Mouse (Mus musculus) spleen, postnatal 14 days (tissue): Measurements from ENCODE around the gene Tceal1.
"Not testable (repeated sequence)": the region's sequence is repeated elsewhere in the genome, so short reads cannot be mapped to it uniquely, and the experiment has no call there.

Experiments used
- DNase-seq, 2 experiments: peaks; one replicate each; pipeline ENCODE4 v3.0.0; 2021 to 2022; ENCODE audit warnings: low spot score in 2 of 2

Tceal1 gene

DNA sequence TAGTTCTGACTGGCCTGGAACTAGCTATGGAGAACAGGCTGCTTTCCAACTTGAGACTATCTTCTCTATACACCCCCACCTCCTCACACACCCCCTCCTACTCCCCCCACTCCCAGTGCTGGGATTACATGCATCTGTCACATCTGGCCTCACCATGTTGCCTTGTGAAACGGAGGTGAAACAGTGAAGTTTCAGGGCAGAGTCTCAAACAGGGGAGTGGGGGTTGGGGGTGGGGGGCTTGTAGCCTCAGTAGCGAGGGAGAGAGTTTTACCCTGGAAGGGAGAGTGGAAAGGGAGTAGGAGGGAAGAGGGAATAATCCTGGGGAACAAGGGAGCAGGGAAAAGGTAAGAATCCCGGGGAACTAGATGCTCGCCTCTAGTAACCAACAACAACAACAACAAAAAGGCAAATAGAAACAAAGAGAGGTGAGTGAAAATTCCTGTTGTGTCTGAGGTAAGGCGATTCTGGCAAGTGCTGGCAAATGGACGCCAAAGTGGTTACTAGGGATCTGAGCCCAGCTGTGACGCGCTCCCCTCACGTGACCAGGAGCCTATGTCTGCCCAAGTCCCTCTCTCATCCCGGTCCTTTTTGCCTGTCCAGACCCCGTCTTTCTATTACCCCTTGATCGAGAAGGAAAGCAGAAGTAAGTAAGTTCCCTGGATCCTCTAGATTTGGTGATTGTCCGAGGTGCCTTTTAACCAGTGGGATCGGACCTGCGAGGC, at the start of gene Tceal1:
Gene Tceal1, plus strand, starts transcription at position 537 of the 722 bp plus-strand sequence.
- DNase-seq = no peak

DNA sequence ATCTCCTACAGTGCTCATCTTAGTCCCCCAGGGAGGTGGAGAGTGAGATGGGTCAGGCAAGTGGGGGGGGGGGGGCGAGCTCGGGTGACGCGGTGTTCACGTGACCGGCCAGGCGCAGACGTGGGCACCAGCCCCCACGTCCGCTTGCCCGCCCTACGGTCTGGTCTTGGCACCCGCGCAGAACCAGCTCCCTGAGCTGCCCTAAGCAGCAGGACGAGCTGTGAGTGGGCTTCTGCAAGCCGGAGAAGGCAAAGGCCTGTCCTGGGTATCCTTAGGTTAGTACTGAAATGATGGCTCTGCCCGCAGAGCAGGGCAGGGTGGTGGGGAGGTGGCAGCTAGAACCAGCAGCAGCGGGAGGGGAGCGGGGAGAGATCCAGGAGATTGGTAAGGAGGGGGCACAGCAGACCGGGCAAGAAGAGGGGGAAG, 41.5 kb upstream of the Tceal1 start:
- no peak for DNase-seq

DNA sequence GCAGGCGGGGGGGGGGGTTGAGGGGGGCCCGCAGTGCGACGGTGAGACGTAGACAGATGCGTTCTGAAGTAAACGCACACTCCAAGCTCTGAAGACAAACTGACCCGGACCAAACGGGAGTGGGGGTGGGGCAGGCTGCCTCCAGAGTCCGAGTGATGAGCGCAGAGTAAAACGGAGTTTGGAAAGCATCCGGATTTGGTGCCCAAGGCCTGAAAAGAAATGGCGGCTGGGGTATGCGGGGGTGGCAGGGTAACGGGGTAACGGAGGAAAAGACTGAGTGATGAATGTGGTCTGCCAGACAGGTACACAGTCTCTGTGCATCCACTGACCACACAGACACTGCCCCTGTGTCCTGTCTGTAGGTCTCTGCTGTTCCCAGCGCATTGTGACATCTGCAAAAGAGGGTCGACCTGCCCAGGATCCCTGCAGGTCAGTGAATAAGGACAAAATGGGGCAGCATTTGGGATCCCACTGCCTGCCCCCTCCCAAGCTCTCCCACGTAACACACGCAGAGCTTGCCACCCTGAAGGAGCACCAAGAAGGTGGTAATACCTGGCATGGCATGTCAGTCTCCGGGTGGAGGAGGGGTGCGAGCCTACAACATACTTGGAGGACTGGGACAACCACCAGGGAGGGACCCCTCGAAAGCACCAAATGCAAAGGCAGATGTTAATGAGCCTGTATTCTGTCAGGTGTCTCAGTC, 40.9 kb upstream of the Tceal1 start:
- not testable (repeated sequence) for DNase-seq

DNA sequence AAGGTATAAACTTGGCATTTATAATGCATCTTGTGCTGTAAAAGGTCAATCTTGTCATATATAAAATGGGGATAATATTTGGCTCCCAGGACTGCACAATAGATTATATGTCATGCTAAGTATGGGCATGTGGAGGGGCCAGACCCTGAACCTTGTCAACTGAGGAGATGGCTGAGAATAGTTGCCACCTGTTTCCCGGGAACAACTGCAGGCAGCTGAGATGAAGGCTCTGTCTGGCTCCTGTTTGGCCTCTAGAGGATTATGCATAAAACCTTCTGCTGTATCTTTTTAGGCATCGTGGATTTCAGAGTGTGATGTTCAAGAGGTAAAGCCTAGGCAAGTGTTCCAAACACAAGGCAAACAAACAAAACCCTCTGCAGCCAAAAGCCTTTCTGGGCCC, 39.0 kb upstream of the Tceal1 start:
- no peak for DNase-seq

DNA sequence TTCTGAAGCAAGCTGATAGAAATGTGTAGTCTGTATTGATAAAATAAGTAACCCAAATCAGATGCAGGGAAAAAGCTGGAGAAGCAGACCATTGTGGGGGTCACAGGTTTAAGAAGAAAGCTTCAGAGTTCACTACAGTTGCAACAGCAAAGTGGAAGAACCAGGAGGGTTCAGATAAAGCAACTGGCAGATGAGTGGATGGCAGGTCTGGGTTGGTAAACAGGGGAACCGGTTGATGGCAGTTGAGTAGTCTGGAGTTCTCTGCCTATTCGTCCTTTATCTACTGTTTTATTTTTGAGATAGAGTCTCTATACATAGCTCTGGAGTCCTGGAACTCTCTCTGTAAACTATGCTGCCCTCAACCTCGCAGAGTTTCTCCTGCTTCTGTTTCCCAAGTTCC, 26.8 kb upstream of the Tceal1 start:
- no peak for DNase-seq

DNA sequence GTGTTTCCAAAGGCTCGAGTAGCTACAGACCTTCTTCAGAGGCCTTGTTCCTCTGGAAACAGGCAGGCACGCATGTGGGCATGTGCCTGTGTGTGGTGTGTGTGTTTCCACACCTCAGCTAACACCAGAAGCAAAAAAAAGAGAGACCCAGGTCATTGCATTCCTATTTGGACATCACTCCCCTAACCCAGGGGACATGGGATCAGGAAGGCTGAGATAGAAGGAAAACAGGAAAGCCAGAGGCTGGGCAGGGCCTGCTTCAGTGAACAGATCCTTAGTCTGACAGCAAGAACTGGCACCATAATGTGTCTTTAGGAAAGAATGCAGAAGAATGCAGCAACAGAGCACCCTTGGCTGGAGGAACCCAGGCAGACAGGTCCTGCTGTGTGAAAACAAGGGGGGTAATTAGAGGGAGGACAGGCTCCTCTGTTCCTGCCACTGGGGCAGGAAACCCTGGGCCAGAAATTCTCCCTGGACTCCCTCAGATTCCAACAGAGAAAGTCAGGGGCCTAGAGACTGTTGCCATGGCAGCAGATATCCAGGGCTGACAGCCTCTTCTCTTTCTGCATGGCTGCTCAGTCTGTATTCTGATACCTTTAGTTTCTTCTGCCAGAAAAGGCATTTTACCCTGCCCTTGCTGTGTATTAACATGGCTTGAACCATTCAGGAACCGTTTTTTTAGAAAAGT, 16.0 kb upstream of the Tceal1 start:
- not testable (repeated sequence) for DNase-seq

DNA sequence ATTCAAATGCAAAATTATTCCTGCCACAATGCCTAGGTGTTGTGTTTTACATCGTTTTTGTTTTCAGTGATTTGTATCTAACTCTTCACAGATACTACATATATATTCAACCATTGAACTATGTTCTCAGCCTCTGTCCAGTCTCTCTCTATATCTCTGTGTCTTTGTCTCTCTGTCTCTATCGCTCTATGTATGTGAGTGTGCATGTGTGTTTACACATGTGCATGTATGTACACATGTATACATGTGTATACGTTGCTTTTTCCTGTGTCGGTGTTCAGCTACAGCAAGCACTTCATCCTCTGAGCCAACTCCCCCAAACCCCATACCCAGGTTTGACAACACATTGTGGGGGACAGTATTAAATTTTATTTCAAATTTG, 15.5 kb upstream of the Tceal1 start:
- DNase-seq = no peak

DNA sequence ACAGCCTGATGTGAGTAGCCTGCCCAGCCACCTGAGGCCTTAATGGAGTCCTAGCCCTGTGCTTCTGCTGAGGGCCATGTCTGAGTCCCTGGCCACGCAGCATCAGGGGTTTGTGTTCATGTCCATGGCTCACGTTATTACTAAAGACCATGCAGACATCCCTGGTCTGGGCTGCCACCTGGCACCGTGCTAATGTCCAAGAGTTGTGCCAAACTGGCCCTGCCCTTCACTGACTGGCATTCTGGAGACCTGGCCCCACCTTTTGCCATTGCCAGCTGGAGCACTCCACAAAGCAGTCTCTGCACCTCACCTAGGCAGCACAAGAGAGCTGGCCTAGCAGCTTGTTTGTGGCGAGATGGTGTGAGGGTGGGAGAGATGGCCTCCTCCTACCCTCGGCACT, 14.6 kb upstream of the Tceal1 start:
- no peak for DNase-seq

DNA sequence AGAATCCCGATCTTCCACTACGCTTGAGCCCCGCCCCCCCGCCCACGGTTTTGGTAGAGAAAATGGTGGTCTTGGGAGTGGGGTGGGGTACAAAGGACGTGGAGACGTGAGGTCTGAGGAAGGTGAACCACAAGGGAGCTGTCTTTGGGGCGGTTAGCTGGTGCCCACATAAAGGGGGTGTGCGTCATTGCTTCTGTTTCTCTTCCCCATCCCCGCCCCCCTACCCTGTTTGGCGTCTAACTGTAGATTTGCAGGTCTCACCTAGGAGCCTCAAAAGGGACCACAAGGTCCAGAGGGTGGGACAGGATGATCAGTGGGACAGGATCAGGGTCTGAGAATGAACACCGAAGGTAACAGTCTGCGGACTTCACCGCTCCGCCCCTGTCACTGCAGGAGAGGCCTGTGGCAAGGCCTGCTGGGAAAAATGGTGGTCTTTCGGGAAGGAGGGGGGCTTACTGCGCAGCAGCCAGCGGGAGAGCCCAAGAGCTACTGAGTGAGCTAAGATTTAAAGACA, 443 bp downstream of the Tceal1 start:
- no peak for DNase-seq

DNA sequence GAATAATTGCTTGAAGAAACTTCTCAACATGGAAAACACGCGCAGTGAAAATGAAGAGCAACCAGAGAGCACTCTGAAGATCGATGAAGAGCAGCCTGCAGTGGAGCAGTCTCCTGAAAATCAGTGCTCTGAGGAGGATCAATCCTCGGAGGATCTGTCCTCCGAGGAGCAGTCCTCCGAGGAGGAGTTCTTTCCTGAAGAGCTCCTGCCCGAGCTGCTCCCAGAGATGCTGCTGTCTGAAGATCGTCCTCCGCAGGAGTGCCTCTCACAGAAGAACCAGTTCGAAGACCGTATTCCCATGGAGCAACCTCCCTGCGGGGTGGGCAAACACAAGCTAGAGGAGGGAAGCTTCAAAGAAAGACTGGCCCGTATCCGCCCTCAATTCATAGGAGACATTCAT, 1.0 kb downstream of the Tceal1 start:
- no peak for DNase-seq

DNA sequence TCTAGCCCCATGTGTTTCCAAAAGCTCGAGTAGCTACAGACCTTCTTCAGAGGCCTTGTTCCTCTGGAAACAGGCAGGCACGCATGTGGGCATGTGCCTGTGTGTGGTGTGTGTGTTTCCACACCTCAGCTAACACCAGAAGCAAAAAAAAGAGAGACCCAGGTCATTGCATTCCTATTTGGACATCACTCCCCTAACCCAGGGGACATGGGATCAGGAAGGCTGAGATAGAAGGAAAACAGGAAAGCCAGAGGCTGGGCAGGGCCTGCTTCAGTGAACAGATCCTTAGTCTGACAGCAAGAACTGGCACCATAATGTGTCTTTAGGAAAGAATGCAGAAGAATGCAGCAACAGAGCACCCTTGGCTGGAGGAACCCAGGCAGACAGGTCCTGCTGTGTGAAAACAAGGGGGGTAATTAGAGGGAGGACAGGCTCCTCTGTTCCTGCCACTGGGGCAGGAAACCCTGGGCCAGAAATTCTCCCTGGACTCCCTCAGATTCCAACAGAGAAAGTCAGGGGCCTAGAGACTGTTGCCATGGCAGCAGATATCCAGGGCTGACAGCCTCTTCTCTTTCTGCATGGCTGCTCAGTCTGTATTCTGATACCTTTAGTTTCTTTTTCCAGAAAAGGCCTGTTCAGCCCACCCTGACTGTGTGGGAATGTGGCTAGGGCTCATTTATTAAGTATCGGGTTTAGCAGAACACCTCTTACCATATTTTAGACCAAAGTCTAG, 7.1 kb downstream of the Tceal1 start:
- not testable (repeated sequence) for DNase-seq

DNA sequence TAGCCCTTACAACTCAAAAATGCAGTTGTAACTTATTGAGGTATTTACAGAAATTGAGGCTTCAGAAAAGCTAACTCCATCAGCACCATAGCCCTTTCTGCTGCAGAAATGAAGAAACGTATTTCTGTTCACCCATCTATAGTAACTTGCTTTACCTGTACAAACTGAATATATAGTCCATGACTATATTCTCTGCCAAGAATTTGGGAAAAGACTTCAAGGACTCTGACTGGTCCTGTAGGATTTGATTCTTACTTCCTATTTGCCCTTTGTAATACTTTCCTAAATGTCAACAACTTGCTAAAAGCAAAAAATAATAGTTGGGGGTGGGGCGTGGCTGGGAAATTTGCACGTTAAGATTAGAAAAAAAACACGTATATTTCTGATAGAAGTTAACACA, 24.2 kb downstream of the Tceal1 start:
- no peak for DNase-seq

DNA sequence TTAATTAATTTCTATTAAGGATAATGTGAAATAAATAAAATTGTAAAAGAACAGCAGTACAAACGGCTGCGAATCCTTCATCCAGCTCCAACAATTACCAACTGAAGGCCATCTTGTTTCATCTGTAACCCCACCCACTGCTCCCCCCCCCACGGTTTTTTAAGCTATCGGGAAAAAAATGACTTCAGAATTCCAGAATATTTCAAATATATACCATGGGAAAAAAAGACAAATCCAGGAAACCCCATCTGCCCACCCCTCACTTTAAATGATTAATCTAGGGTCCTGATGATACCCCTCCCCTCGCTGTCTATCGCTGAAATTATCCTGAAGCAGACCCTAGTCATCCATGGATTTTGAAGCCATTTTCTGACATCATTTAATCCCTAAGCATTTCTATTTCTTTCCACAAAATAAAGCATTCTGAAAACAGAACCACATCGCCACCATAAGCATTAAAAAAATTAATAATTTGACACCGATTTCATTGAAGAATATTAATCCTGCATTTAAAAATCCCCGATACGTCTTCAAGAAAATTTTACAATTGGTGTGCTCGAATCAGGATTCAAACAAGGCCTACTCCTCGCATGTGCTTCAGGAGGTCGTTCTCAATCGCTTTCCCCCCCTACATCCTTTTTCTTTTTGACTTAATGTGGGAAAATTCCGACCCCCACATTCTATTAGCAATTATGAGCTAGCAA, 32.5 kb downstream of the Tceal1 start:
- DNase-seq = no peak

DNA sequence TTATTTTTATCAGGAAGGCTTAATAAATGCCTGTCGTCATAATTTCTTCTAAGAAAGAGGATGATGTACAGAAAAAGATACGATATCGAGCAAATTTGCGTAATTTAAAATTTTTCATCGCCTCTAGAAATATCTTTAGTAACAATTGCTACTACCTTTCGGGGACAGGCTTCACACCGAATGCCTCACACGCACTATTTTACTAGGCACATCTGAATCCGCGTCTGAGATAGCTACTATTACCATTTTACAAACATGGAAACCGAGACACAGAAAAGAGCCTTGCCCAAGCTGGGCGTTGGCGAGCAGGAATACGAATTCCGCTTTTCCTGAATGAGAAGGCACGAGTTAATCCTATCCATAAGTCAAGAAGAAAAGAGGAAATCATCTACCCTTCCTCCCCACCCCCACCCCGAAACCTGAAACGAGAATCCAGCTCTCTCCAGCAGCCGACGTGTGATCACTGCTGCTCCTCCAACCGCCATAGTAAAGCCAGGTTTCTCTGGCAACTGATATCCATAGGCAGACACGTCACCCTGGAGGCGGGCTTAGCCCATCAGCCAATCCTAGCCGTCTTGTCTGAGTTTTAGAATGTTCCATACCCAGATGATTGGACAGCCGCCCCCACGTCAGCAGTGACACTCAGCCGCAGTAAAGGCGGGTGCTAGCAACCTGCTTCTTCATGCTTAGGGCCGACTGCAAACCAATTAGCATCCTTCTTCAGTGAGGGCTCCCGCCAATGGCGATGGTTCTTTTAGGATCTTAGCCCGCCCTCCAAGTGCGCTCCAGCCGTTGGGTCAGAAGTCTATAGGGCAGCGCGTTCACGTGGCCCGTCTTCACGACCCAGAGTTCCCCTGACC, 33.2 kb downstream of the Tceal1 start:
- DNase-seq = peak; percentile 76 to 84

DNA sequence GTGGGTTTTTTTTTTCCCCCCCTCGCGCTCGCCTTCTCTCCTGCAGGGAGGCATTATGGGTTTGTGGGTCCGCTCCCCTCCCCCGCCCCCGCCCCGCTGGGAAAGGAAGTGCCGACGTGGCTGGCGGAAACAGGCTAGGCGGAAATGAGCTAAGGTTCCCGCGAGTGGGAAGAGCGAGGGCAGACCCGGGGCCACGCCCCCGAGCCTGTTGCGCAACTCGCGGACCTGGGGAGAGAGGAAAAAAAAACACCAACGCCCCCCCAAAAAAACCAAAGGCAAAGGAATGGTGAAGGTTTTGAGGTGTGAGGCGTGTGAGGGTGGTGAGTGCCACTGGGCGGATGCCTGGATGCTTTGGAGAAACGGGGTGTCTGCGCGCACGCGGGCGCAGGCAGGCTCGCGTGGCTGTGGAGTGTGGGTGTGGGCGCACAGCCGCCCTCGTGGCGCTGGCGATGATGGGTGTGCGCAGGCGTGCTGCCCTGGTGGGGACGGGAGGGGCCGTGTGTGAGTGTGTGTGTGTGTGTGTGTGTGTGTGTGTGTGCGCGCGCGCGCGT, 33.9 kb downstream of the Tceal1 start:
- DNase-seq = peak; percentile 45 to 62

DNA sequence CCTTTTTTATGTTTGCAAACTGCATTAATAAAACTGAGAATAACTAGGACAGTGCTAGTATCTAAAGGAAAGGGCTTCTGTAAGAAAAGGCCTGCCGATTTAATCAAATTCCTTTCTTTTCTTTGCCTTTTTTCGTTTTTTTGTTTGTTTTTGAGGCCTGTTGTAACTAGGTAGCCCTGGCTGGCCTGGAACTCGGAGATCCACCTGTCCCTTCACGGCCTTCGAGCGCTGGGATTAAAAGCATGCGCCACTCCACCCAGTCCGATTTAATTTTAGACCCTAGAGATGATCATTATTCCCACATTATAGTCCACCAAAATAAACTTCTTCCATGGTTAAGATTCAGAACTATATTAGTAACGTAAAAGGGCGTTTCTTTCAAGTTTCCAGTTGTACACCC, 34.5 kb downstream of the Tceal1 start:
- DNase-seq = no peak

DNA sequence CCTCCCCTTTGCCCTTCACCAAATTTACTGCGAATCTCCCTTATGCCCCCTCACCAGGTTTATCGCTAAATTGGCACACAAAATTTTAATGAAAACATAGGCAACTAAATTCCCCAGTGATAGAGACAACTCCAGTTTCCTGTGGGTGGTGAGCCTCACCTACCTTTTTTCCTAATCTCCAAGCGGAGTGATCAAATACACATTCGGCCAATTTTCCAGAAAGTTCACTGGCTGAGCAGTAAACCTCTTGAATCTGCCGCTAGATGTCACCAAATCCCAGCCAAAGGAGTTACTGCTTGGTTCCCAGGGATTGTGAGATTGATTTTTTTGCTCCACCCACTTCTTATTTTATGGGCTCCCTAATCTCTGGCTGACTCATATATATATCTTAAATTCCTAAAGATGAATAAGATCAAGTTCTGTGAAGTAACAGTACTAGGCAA, 34.9 kb downstream of the Tceal1 start:
- DNase-seq = no peak

DNA sequence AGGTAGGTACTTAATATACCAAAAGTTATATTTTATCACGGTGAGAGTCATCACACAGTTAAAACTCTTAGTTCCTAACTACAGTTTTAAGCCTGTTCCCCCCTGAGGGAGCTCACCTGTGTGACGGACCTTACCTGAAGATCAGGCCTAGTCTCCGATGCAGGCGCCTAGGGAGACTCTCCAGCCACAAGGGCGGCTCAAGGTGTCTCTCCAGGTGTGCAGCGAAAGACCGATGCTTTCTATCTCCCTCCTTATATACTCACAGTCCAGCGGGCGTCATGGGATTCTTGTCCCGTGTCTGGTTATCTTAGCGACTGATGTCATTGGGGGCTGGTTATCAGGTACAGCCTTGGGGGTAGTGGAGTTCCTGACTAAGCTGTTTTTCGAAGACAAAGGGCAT, 35.7 kb downstream of the Tceal1 start, which contains the start of gene Morf4l2:
Gene Morf4l2, minus strand, starts transcription at position 232 of the 400 bp plus-strand sequence.
- DNase-seq = no peak

DNA sequence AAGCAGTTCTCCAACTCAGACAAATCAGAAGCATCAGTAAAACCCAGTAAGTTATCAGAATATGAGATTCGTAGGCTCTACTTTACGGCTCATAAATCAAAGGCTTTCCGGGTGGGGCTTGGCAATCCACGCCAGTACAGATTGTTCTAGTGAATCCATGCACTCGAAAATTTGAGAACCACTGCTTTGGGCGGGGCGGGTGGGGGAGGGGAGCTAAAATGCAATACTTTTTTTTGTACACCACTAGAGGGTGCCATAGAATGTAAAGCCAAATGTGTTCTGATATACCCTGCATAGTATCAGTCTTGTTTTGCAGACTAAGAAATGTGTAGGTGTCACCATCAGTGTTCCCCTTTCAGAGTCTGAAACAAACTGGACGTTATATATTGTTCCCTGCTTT, 36.9 kb downstream of the Tceal1 start:
- no peak for DNase-seq

DNA sequence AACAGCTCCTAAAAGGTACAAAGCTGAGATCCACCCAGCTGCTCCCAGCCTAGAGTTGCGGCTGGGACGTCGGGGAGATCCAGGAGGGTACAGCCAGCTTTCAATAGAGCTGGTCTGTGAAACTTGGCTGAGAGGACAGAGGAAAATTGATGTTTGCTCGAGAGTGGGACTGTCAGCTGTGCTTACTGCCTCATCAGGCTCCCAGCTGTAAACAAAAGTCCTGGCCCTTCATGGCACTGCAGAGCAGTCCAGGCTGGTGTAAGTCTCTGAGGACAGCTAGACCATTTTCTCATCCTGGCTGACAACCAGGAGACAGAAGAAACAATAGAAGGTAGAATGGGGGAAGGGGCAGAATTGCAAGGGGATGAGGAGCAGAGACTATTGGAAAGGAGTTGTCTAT, 41.5 kb downstream of the Tceal1 start:
- no peak for DNase-seq
